39 mouse cellular contexts compared by ENCODE assay signal in genomic region chr9:114501111-114501510, GRCm38 (mm10). TPM values are rescaled to one million over a fixed set of nuclear protein-coding genes. Genes with fewer than 3 reads are reported as not detected.
DNase-seq lines count a peak whose midpoint lies in the region; ATAC-seq and TF ChIP-seq lines count a peak whose summit lies in the region.
"Had no signal": no experiment of that assay in that cellular context is flagged by ENCODE, and none has a peak within 500 bp of the region (broad histone marks: within the 10 kb centered on the region; RNA-seq: fewer than 3 reads in every experiment).

No protein-coding gene starts in this region.

- no peak for DNase-seq in testis, postnatal 14 days (ENCODE audit: low spot score)
- no peak for DNase-seq in ES-E14 (ENCODE audit: low read depth, low spot score)
- DNase-seq in c-Kit-positive CD71-negative TER-119-negative erythroid progenitor cells, embryonic 14.5 days (ENCODE audit: low read depth), result peak; percentile 31
- DNase-seq in lung, postnatal 0 days (ENCODE audit: low spot score), result no peak
- DNase-seq in frontal cortex, postnatal 14 days (ENCODE audit: low spot score in 2 of 2), result no peak
- DNase-seq in hindbrain, postnatal 0 days (ENCODE audit: low spot score), result no peak
- DNase-seq: adrenal gland, postnatal 14 days; cerebellum, adult 11-12 months; cerebellum, adult 9-11 months; heart, postnatal 14 days; kidney, adult 9 months; kidney, postnatal 14 days; layer of hippocampus, adult 9-11 months; lung, postnatal 4 days; retina, postnatal 1 day; right cerebral cortex, postnatal 25 days; thymus, adult 18-20 months; thymus, postnatal 36 days had no signal

- no peaks in the 10 kb centered on the region for H3K27me3 ChIP-seq in testis, adult 2 months (ENCODE audit: control insufficient read depth, insufficient read depth, low read length)
- H3K27me3 ChIP-seq in lung, postnatal 0 days (replicated peaks; ENCODE audit: insufficient read depth, low read length), result no peaks in the 10 kb centered on the region
- H3K27me3 ChIP-seq in hindbrain, postnatal 0 days (ENCODE audit: insufficient read depth, low read length), result no peaks in the 10 kb centered on the region
- H3K27me3 ChIP-seq: CH12.LX; intestine, embryonic 15.5 days; lung, embryonic 15.5 days; stomach, embryonic 15.5 days had no signal

- H3K4me1 ChIP-seq in testis, adult 2 months (ENCODE audit: control insufficient read depth, insufficient read depth, low read length), result peaks cover 14% of the 10 kb centered on the region
- peaks cover 2 to 11% of the 10 kb centered on the region in 2 experiments; a peak in 3 of 4 replicates for H3K4me1 ChIP-seq in ES-E14 (ENCODE audit: control insufficient read depth in 2 of 2, insufficient read depth in 2 of 2, low read length in 2 of 2, poor library complexity in 1 of 2)
- H3K4me1 ChIP-seq in lung, postnatal 0 days (ENCODE audit: insufficient read depth, low read depth, low read length), result no peaks in the 10 kb centered on the region
- H3K4me1 ChIP-seq in hindbrain, postnatal 0 days (ENCODE audit: insufficient read depth, low read length), result no peaks in the 10 kb centered on the region
- H3K4me1 ChIP-seq: intestine, embryonic 15.5 days; lung, embryonic 15.5 days; midbrain, embryonic 15.5 days; stomach, embryonic 15.5 days had no signal

- H3K4me3 ChIP-seq in testis, adult 2 months (ENCODE audit: control insufficient read depth, low read depth, low read length), result peak overlapping the region; percentile 92
- H3K4me3 ChIP-seq in ES-E14 (ENCODE audit: insufficient read depth in 1 of 2, low read depth in 1 of 2, low read length in 2 of 2, poor library complexity in 1 of 2, severe bottlenecking in 1 of 2), result peak overlapping the region in 1 of 2 experiments; percentile 6; a peak in 1 of 4 replicates
- H3K4me3 ChIP-seq in lung, postnatal 0 days (ENCODE audit: low read depth, low read length), result no peak overlapping the region
- H3K4me3 ChIP-seq in hindbrain, postnatal 0 days (ENCODE audit: low read length), result no peak overlapping the region
- H3K4me3 ChIP-seq: embryonic facial prominence, embryonic 15.5 days; intestine, embryonic 15.5 days; lung, embryonic 15.5 days; midbrain, embryonic 10.5 days; midbrain, embryonic 15.5 days; neural tube, embryonic 15.5 days; stomach, embryonic 15.5 days had no signal

- H3K9ac ChIP-seq in ES-E14 (ENCODE audit: insufficient read depth, low read depth, low read length, poor library complexity, severe bottlenecking), result peak overlapping the region; percentile 70; the same call in 1 of the 2 replicates
- H3K9ac ChIP-seq in lung, postnatal 0 days (replicated peaks; ENCODE audit: low read depth), result no peak overlapping the region
- no peak overlapping the region for H3K9ac ChIP-seq in hindbrain, postnatal 0 days (replicated peaks; ENCODE audit: low read length)
- H3K9ac ChIP-seq: embryonic facial prominence, embryonic 15.5 days; intestine, embryonic 15.5 days; lung, embryonic 15.5 days; midbrain, embryonic 15.5 days; neural tube, embryonic 15.5 days; stomach, embryonic 15.5 days had no signal

- in situ Hi-C loops in ES-E14 (cut with MboI; ENCODE audit: low sequenced_read_pairs in 2 of 2, unreplicated experiment in 2 of 2), result loop anchor here in 1 of 2 experiments (5.0 kb wide), 1 partner anchor 81 kb away; no protein-coding TSS in a partner anchor

- no peaks in the 10 kb centered on the region for H3K36me3 ChIP-seq in testis, adult 2 months (ENCODE audit: control insufficient read depth, insufficient read depth, low read length)
- H3K36me3 ChIP-seq in ES-E14 (ENCODE audit: control insufficient read depth, insufficient read depth, low read length, poor library complexity, severe bottlenecking), result 0 out of 2 replicates have a peak, but pooled peaks cover under 1% of the 10 kb centered on the region
- no peaks in the 10 kb centered on the region for H3K36me3 ChIP-seq in lung, postnatal 0 days (ENCODE audit: insufficient read depth, low read length)
- H3K36me3 ChIP-seq in hindbrain, postnatal 0 days (ENCODE audit: insufficient read depth, low read length), result no peaks in the 10 kb centered on the region
- H3K36me3 ChIP-seq: embryonic facial prominence, embryonic 15.5 days; intestine, embryonic 15.5 days; lung, embryonic 15.5 days; midbrain, embryonic 15.5 days; neural tube, embryonic 15.5 days; stomach, embryonic 15.5 days had no signal

- no peak overlapping the region for H3K4me2 ChIP-seq in lung, postnatal 0 days (replicated peaks; ENCODE audit: low read depth, low read length)
- no peak overlapping the region for H3K4me2 ChIP-seq in hindbrain, postnatal 0 days (ENCODE audit: low read depth, low read length)
- H3K4me2 ChIP-seq: embryonic facial prominence, embryonic 15.5 days; intestine, embryonic 15.5 days; lung, embryonic 15.5 days; midbrain, embryonic 15.5 days; neural tube, embryonic 15.5 days; stomach, embryonic 15.5 days had no signal

- TF ChIP-seq CTCF in testis, adult 2 months (IDR thresholded peaks at IDR 0.05; ENCODE audit: control insufficient read depth, insufficient read depth, insufficient replicate concordance, low read depth, low read length), result no peak
- TF ChIP-seq CTCF in lung, postnatal 0 days (IDR thresholded peaks at IDR 0.05), result no peak
- no peak for TF ChIP-seq CTCF in hindbrain, postnatal 0 days (IDR thresholded peaks at IDR 0.05; ENCODE audit: low read depth)

- H3K9me3 ChIP-seq in ES-E14 (ENCODE audit: control insufficient read depth, insufficient read depth, low read depth, low read length), result no peaks in the 10 kb centered on the region
- no peaks in the 10 kb centered on the region for H3K9me3 ChIP-seq in lung, postnatal 0 days (ENCODE audit: low read length)
- no peaks in the 10 kb centered on the region for H3K9me3 ChIP-seq in hindbrain, postnatal 0 days (ENCODE audit: low read length)
- H3K9me3 ChIP-seq: embryonic facial prominence, embryonic 15.5 days; intestine, embryonic 15.5 days; lung, embryonic 15.5 days; midbrain, embryonic 10.5 days; midbrain, embryonic 15.5 days; neural tube, embryonic 15.5 days; stomach, embryonic 15.5 days had no signal

- WGBS in lung, postnatal 0 days, result 90% methylated on average over 7 of the region's 7 CpGs
- 93% methylated on average over 7 of the region's 7 CpGs for WGBS in hindbrain, postnatal 0 days

- ATAC-seq in megakaryocyte-erythroid progenitor cell, adult 5-6 weeks (replicated peaks; ENCODE audit: low FRiP score, low TSS enrichment, poor library complexity, severe bottlenecking), result peak; percentile 65
- no peak for ATAC-seq in lung, postnatal 0 days
- no peak for ATAC-seq in hindbrain, postnatal 0 days
- ATAC-seq: forebrain, embryonic 14.5 days; hindbrain, embryonic 16.5 days; intestine, embryonic 15.5 days; midbrain, embryonic 15.5 days had no signal

- no peak overlapping the region; the same call in 1 of the 2 replicates for H3K27ac ChIP-seq in testis, adult 2 months (ENCODE audit: control insufficient read depth, insufficient read depth, low read depth, low read length)
- H3K27ac ChIP-seq in ES-E14 (ENCODE audit: insufficient read depth, low read depth, low read length, poor library complexity, severe bottlenecking), result peak overlapping the region; percentile 97
- H3K27ac ChIP-seq in lung, postnatal 0 days (ENCODE audit: low read length), result no peak overlapping the region
- H3K27ac ChIP-seq in hindbrain, postnatal 0 days, result no peak overlapping the region
- H3K27ac ChIP-seq: embryonic facial prominence, embryonic 15.5 days; intestine, embryonic 15.5 days; lung, embryonic 15.5 days; midbrain, embryonic 10.5 days; midbrain, embryonic 15.5 days; neural tube, embryonic 15.5 days; stomach, embryonic 15.5 days had no signal

- TF ChIP-seq EP300 in lung, postnatal 0 days (IDR thresholded peaks at IDR 0.05), result no peak

- no peak for TF ChIP-seq POLR2A in testis, adult 2 months (IDR thresholded peaks at IDR 0.05; ENCODE audit: control insufficient read depth, low read depth, low read length)

TF ChIP-seq in ES-E14, 5 proteins besides CTCF, POLR2A, EP300 and RAD21:
- no peak for TF ChIP-seq HCFC1 (IDR thresholded peaks at IDR 0.05; ENCODE audit: borderline replicate concordance, insufficient read depth, low read length)
- no peak for TF ChIP-seq ZC3H11A (IDR thresholded peaks at IDR 0.05; ENCODE audit: borderline replicate concordance, low read depth, low read length)
- no peak for TF ChIP-seq MAFK (IDR thresholded peaks at IDR 0.05; ENCODE audit: insufficient read depth, low read depth, low read length)
- no peak for TF ChIP-seq ZNF384 (IDR thresholded peaks at IDR 0.05; ENCODE audit: low read depth, low read length)
- no peak for TF ChIP-seq CHD2 (IDR thresholded peaks at IDR 0.05; ENCODE audit: low read depth, low read length)

RNA-seq across cellular contexts. Expression of gene Ccr4, which starts 3.6 kb away (rescaled TPM):
- polyA plus RNA-seq in testis, adult 2 months (2012; rRNA removed), result 8.7 and 9.2 TPM in 2 replicates
- total RNA-seq in ES-E14 (2012; rRNA removed), result 1.4 and 1.8 TPM in 2 replicates
- not detected in 2 replicates for total RNA-seq in megakaryocyte-erythroid progenitor cell, adult 5-6 weeks (2014; fragmentation: Nextera tagmentation)
- not detected in 2 replicates for total RNA-seq in megakaryocyte-erythroid progenitor cell, adult 5-6 weeks (2017)
- polyA plus RNA-seq in lung, postnatal 0 days (2015; fragmentation: Nextera tagmentation; extraction: Ambion mirVana), result not detected in 2 replicates
- total RNA-seq in hindbrain, postnatal 0 days (2014; rRNA removed), result not detected in 2 replicates
- not detected in 2 replicates for polyA plus RNA-seq in hindbrain, postnatal 0 days (2015; fragmentation: Nextera tagmentation; extraction: Ambion mirVana)
- total RNA-seq: adrenal gland, postnatal 14 days; gastrocnemius, adult 8-10 months; gastrocnemius, postnatal 4 days; left cerebral cortex, postnatal 10 days had no signal
- polyA plus RNA-seq: C2C12; forebrain, embryonic 14.5 days; frontal cortex, adult 2 months; heart, embryonic 14.5 days; hindbrain, embryonic 11.5 days; hindbrain, embryonic 16.5 days; liver, embryonic 16.5 days; midbrain, embryonic 10.5 days; midbrain, embryonic 15.5 days; neural tube, embryonic 15.5 days had no signal

RNA-seq across cellular contexts. Expression of gene C130032M10Rik, which starts 14.4 kb away (rescaled TPM):
- not detected in 2 replicates for polyA plus RNA-seq in testis, adult 2 months (2012; rRNA removed)
- total RNA-seq in ES-E14 (2012; rRNA removed), result 1.8 and 2.7 TPM in 2 replicates
- total RNA-seq in megakaryocyte-erythroid progenitor cell, adult 5-6 weeks (2014; fragmentation: Nextera tagmentation), result not detected in 2 replicates
- total RNA-seq in megakaryocyte-erythroid progenitor cell, adult 5-6 weeks (2017), result not detected in 2 replicates
- polyA plus RNA-seq in lung, postnatal 0 days (2015; fragmentation: Nextera tagmentation; extraction: Ambion mirVana), result 0.33 TPM in 1 of 2 replicates, not detected in the other
- not detected in 2 replicates for total RNA-seq in hindbrain, postnatal 0 days (2014; rRNA removed)
- polyA plus RNA-seq in hindbrain, postnatal 0 days (2015; fragmentation: Nextera tagmentation; extraction: Ambion mirVana), result not detected in 2 replicates
- total RNA-seq: adrenal gland, postnatal 14 days; CH12.LX; gastrocnemius, adult 8-10 months; gastrocnemius, postnatal 4 days; heart, postnatal 14 days; left cerebral cortex, postnatal 10 days; liver, adult 2 months had no signal
- polyA plus RNA-seq: C2C12; forebrain, embryonic 14.5 days; frontal cortex, adult 2 months; hindbrain, embryonic 11.5 days; hindbrain, embryonic 16.5 days; liver, adult 2 months; liver, embryonic 16.5 days; lung, embryonic 15.5 days; midbrain, embryonic 15.5 days; neural tube, embryonic 15.5 days had no signal
